Mouse (Mus musculus) left cerebral cortex, postnatal 36 days (tissue): ENCODE data around the gene Gm20716. TPM values are rescaled to one million over a fixed set of nuclear protein-coding genes. Genes with fewer than 3 reads are reported as not detected.

Source experiments
- microRNA-seq: library from miRNA; unstranded; fragments of <30 nt; microRNA quantifications from one replicate; pipeline ENCODE4 v1.2.0, GENCODE M21; 2022
- total RNA-seq, 2 experiments: library from RNA; stranded (reverse); gene quantifications; 2 replicates each; pipeline ENCODE4 v1.2.3; 2021

The Gm20716 gene
- total RNA-seq, 2 experiments from 2014 or later: 25.8 to 37.3 TPM

Small RNA genes within 50 kb of the gene (microRNA-seq; reads per million reads assigned to microRNA genes)
- not detected for gene Gm24561

Other genes starting within 250 kb of the Gm20716 start
- gene Ripor3, start 219.7 kb downstream of the Gm20716 start, total RNA-seq: 1 to 10 TPM in 1 of 2 experiments, under 1 TPM in 1; 0.32 to 1.7 TPM
- 1 to 10 TPM; 4.4 to 5.8 TPM for gene Pard6b, start 149.4 kb downstream of the Gm20716 start, total RNA-seq
- gene Adnp, start 23.3 kb downstream of the Gm20716 start, total RNA-seq: 10 to 100 TPM; 80.9 to 85.3 TPM
- 10 to 100 TPM; 54.0 to 74.1 TPM for gene Dpm1, start 227 bp upstream of the Gm20716 start, total RNA-seq
- 10 to 100 TPM; 17.5 to 21.3 TPM for gene Mocs3, start 258 bp upstream of the Gm20716 start, total RNA-seq
- 10 to 100 TPM; 25.4 to 38.6 TPM for gene Kcng1, start 51.4 kb upstream of the Gm20716 start, total RNA-seq